Mouse (Mus musculus) heart, embryonic 16.5 days (tissue): Measurements from ENCODE around the gene Cadm3. TPM values are rescaled to one million over a fixed set of nuclear protein-coding genes. Genes with fewer than 3 reads are reported as not detected.

ENCODE experiments used
- ATAC-seq: fragments of 200-750 bp; cut with Nextera tagmentation; replicated peaks from 2 replicates; pipeline ENCODE4 v1.8.0; 2017; ENCODE audit warnings: moderate number of reproducible peaks; ENCODE audit not compliant: insufficient read depth, low FRiP score; ENCODE audit errors: extremely low read depth
- H3K27ac ChIP-seq: fragments of 300-500 bp; sonication (generic); 2 replicates; pipeline ENCODE4 v1.5.1; 2014; ENCODE audit warnings: mild to moderate bottlenecking, low read length, control low read depth, moderate library complexity
- H3K27me3 ChIP-seq: fragments of 300-500 bp; sonication (generic); 2 replicates; pipeline ENCODE4 v1.6.1; 2014; ENCODE audit warnings: low read length, mixed read lengths; ENCODE audit not compliant: control insufficient read depth, insufficient read depth
- H3K36me3 ChIP-seq: fragments of 300-500 bp; sonication (generic); 2 replicates; pipeline ENCODE4 v1.6.1; 2014; ENCODE audit not compliant: control insufficient read depth, insufficient read depth
- H3K4me1 ChIP-seq: fragments of 300-500 bp; sonication (generic); 2 replicates; pipeline ENCODE4 v1.6.1; 2014; ENCODE audit warnings: low read length, mixed read lengths; ENCODE audit not compliant: control insufficient read depth, insufficient read depth
- H3K4me2 ChIP-seq: fragments of 300-500 bp; sonication (generic); 2 replicates; pipeline ENCODE4 v1.6.1; 2014; ENCODE audit warnings: low read depth, mild to moderate bottlenecking, control low read depth, low read length
- H3K4me3 ChIP-seq: fragments of 300-500 bp; sonication (generic); 2 replicates; pipeline ENCODE4 v1.5.1; 2014; ENCODE audit warnings: mild to moderate bottlenecking, control low read depth, low read length
- H3K9ac ChIP-seq: fragments of 300-500 bp; sonication (generic); 2 replicates; pipeline ENCODE4 v1.6.1; 2014; ENCODE audit warnings: low read length, control low read depth
- H3K9me3 ChIP-seq: fragments of 300-500 bp; sonication (generic); replicated peaks from 2 replicates; pipeline ENCODE4 v1.6.1; 2016; ENCODE audit warnings: low read length; ENCODE audit not compliant: control insufficient read depth
- WGBS: fragments of 180-500 bp; shearing (Covaris S2); extraction: QIAGEN DNeasy Blood & Tissue Kit; methylation state at CpG from one replicate; pipeline ENCODE4 v1.1.7; 2014; 5-methylcytosine and 5-hydroxymethylcytosine counted together
- polyA plus RNA-seq: library from polyadenylated mRNA; unstranded; fragments of >200 nt; fragmentation: Nextera tagmentation; extraction: Ambion mirVana; gene quantifications from 2 replicates; pipeline ENCODE4 v1.2.1, GENCODE M21; 2015

The Cadm3 gene
- 0.26 and 0.45 TPM in 2 replicates for polyA plus RNA-seq

- Histone ChIP-seq H3K36me3 (no peaks in the 10 kb centered on the region), H3K4me2 (peak within 1 kb of the TSS; percentile 73), H3K4me3 (peak within 1 kb of the TSS; percentile 52), H3K4me1 (peaks cover 6% of the 10 kb centered on the region; the same call in 1 of the 2 replicates), H3K27me3 (peaks cover 47% of the 10 kb centered on the region), H3K9ac (peak within 1 kb of the TSS; percentile 18; the same call in 1 of the 2 replicates), H3K27ac (no peak within 1 kb of the TSS), H3K9me3 (no peaks in the 10 kb centered on the region)
- ATAC-seq, result peak; percentile 18; the same call in 1 of the 2 replicates
- WGBS, result under 1% methylated on average over 41 of the region's 46 CpGs
Observed at GRCm38 (mm10) chr1:173367356-173368046, at the start of gene Cadm3. Gene Cadm3 (minus strand): TSS chr1:173367695.

- Histone ChIP-seq H3K27me3 (no peaks in the 10 kb centered on the region), H3K4me1 (no peaks in the 10 kb centered on the region), H3K4me3 (no peak overlapping the region), H3K36me3 (no peaks in the 10 kb centered on the region), H3K9ac (no peak overlapping the region), H3K9me3 (no peaks in the 10 kb centered on the region; the same call in 1 of the 2 replicates), H3K4me2 (no peak overlapping the region), H3K27ac (no peak overlapping the region)
- WGBS, result 79% methylated on average over 3 of the region's 3 CpGs
- no peak for ATAC-seq
Observed at GRCm38 (mm10) chr1:173414631-173415030, 47.1 kb upstream of the Cadm3 start.

GRCm38 (mm10) chr1:173411863-173412262 lies 44.4 kb upstream of the Cadm3 start:
- no peaks in the 10 kb centered on the region for H3K27me3 ChIP-seq
- WGBS, result 64% methylated on average over 4 of the region's 4 CpGs
- H3K9me3 ChIP-seq, result no peaks in the 10 kb centered on the region; the same call in 1 of the 2 replicates
- H3K27ac ChIP-seq, result no peak overlapping the region
- no peak for ATAC-seq
- H3K4me3 ChIP-seq, result no peak overlapping the region
- no peak overlapping the region for H3K4me2 ChIP-seq
- no peaks in the 10 kb centered on the region for H3K36me3 ChIP-seq
- H3K4me1 ChIP-seq, result no peaks in the 10 kb centered on the region
- no peak overlapping the region for H3K9ac ChIP-seq

- no peak overlapping the region for H3K4me2 ChIP-seq
- H3K4me3 ChIP-seq, result no peak overlapping the region
- H3K27ac ChIP-seq, result no peak overlapping the region
- H3K9ac ChIP-seq, result no peak overlapping the region
- no peaks in the 10 kb centered on the region for H3K36me3 ChIP-seq
- no peak for ATAC-seq
- H3K9me3 ChIP-seq, result no peaks in the 10 kb centered on the region
- no peaks in the 10 kb centered on the region for H3K4me1 ChIP-seq
- no peaks in the 10 kb centered on the region for H3K27me3 ChIP-seq
Observed at GRCm38 (mm10) chr1:173409066-173409465, 41.6 kb upstream of the Cadm3 start.

- no peak overlapping the region for H3K27ac ChIP-seq
- H3K9me3 ChIP-seq, result no peaks in the 10 kb centered on the region
- no peaks in the 10 kb centered on the region for H3K27me3 ChIP-seq
- no peak for ATAC-seq
- no peak overlapping the region for H3K4me2 ChIP-seq
- no peak overlapping the region for H3K9ac ChIP-seq
- no peak overlapping the region for H3K4me3 ChIP-seq
- H3K36me3 ChIP-seq, result no peaks in the 10 kb centered on the region
- no peaks in the 10 kb centered on the region for H3K4me1 ChIP-seq
- WGBS, result 67% methylated on average over 5 of the region's 5 CpGs
Observed at GRCm38 (mm10) chr1:173404696-173405309, 37.3 kb upstream of the Cadm3 start.

GRCm38 (mm10) chr1:173398323-173398970 lies 31.0 kb upstream of the Cadm3 start:
- Histone ChIP-seq H3K27me3 (no peaks in the 10 kb centered on the region), H3K27ac (no peak overlapping the region), H3K9ac (no peak overlapping the region), H3K9me3 (no peaks in the 10 kb centered on the region), H3K36me3 (no peaks in the 10 kb centered on the region), H3K4me2 (no peak overlapping the region), H3K4me3 (no peak overlapping the region), H3K4me1 (no peaks in the 10 kb centered on the region)
- 23% methylated on average over 3 of the region's 3 CpGs for WGBS
- ATAC-seq, result no peak

- WGBS, result 48% methylated on average over 6 of the region's 6 CpGs
- H3K27ac ChIP-seq, result no peak overlapping the region
- ATAC-seq, result no peak
Observed at GRCm38 (mm10) chr1:173391754-173392153, 24.3 kb upstream of the Cadm3 start.

GRCm38 (mm10) chr1:173389901-173390401 lies 22.5 kb upstream of the Cadm3 start:
- 10% methylated on average over 13 of the region's 13 CpGs for WGBS
- Histone ChIP-seq H3K4me3 (no peak overlapping the region), H3K4me2 (peak overlapping the region; percentile 24; the same call in 1 of the 2 replicates), H3K9me3 (no peaks in the 10 kb centered on the region), H3K27me3 (no peaks in the 10 kb centered on the region), H3K4me1 (no peaks in the 10 kb centered on the region), H3K27ac (no peak overlapping the region), H3K9ac (no peak overlapping the region), H3K36me3 (no peaks in the 10 kb centered on the region)
- no peak for ATAC-seq

More at GRCm38 (mm10) chr1:173391754-173392153, 24.3 kb upstream of the Cadm3 start:
- no peaks in the 10 kb centered on the region for H3K36me3 ChIP-seq
- no peak overlapping the region for H3K4me2 ChIP-seq
- H3K27me3 ChIP-seq, result no peaks in the 10 kb centered on the region
- H3K4me1 ChIP-seq, result no peaks in the 10 kb centered on the region
- H3K9ac ChIP-seq, result no peak overlapping the region
- H3K4me3 ChIP-seq, result no peak overlapping the region
- H3K9me3 ChIP-seq, result no peaks in the 10 kb centered on the region

GRCm38 (mm10) chr1:173389431-173389830 lies 21.9 kb upstream of the Cadm3 start:
- no peak for ATAC-seq
- no peak overlapping the region for H3K27ac ChIP-seq
- H3K36me3 ChIP-seq, result no peaks in the 10 kb centered on the region
- 20% methylated on average over 3 of the region's 3 CpGs for WGBS
- H3K9ac ChIP-seq, result no peak overlapping the region
- H3K9me3 ChIP-seq, result no peaks in the 10 kb centered on the region
- no peaks in the 10 kb centered on the region for H3K27me3 ChIP-seq
- H3K4me3 ChIP-seq, result no peak overlapping the region
- H3K4me1 ChIP-seq, result no peaks in the 10 kb centered on the region
- no peak overlapping the region for H3K4me2 ChIP-seq
